Mouse (Mus musculus) right cerebral cortex, postnatal 4 days (tissue): ENCODE measurements around the gene Dennd5b.

Experiments used
- DNase-seq: peaks from one replicate; pipeline ENCODE4 v3.0.0-alpha.2; 2022

The Dennd5b gene

DNA sequence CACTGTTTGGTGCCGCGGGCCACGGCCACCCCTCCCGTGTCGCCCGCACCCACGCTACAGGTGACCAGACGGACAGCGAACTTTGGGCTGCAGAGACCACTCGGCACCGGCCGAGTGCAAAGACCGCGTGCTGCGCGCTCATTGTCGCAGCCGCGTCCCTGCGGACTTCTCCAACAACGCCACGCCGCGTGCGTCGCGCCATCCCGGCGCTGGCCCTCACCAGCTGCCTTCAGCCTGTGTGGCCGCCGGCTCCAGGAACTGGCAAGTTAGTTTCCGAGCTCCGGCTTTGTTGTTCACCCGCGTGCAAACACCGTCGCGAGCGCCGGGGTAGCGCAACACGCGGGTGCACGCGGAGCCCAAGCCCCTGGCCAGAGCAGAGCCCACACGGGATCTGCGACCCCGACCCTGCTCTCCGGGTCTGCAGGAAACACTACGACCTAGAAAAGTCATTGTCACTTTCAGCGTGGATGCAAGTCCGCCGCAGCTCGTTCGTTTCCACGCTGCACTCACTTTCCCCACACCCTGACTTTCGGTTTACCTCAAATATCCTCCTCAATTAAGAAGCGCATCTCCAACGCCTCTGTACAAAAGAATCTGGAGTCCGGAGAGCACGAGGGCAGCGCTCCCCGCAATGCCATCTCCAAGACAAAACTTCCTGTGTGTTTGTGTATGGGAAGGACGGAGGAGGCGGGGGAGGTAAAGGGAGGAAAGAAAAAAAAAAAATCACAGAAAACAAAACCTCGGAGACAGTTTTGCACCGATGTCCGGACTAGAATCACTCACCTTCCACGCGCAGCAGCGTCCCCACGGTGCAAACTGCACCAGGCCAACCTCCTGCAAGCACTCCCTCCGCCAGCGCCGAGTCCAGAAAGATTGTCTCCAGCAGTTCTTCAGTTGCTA lies 155.7 kb downstream of the Dennd5b start:
- DNase-seq: peak; percentile 25

DNA sequence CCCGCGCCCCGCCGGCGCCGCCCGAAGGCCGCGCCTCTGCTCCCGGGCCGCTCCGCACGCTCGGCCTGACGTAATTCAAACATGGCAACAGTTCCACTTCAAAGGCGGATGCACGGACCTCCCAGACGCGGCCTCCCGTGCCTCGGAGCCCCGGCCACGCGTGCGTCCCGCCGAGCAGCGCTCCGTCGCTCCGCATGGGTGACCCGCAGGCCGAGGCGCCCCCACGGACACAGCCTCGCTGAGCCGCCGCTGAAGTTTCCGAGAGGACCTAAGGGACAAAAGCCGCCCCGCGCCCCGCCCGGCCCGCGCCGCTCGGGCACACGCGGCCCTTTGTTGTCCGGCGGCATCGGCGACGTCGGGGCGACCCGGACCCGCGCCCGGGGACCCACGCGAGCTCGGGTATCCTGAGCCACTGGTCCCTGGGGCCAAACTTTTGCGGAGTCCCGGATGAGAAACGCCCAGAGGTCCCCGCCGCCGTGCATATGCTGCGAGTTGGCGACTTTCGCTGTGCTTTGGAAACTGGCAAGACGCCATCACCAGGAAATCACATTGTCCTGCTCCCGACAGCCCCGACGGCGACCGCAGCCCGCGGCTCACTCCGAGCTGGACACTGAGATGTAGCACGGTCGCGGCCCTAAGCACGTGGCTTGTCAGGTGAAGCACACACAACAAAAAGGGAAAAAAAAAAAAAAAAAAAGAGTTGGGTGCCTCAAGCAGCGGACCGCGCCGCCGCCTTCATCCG lies 156.5 kb downstream of the Dennd5b start:
- peak; percentile 42 for DNase-seq

GRCm38 (mm10) chr6:148944344-148944766 lies 157.1 kb downstream of the Dennd5b start:
- peak; percentile 20 for DNase-seq

DNA sequence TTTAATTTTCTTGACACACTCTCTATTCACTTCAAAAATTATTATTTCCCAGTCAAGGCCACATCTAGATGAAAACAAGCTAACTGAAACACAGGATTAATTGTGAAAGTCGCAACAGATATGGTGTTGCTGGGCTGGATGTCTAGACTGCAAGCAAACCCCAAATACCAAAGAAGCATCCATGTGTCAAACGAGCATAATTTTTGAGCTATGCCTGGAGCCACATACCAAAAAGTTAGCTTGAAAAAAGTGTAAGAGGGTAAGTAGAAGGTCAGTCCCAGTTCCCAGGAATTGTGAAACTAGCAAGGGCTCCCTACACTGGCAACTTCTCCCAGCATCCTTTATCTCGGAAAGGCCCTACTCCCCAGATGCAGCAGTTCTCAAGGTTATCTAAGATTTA lies 157.8 kb downstream of the Dennd5b start:
- DNase-seq: no peak

DNA sequence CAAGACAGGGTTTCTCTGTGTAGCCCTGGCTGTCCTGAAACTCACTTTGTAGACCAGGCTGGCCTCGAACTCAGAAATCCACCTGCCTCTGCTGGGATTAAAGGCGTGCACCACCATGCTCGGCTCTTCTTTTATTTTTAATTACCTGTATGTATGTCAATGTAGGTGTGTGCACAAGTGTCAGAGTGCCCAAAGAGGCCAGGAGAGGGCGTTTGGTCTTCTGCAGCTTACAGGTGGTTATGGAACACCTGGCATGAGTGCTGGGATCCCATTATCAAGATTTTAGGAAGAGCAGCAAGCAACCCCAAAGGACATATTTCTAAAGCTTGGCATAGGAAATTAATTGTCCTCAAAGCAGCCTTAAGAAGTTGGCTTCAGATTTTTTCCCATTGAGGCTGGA lies 159.1 kb downstream of the Dennd5b start:
- DNase-seq: no peak

- DNase-seq: no peak
Measured at GRCm38 (mm10) chr6:148941880-148942279, 159.6 kb downstream of the Dennd5b start.

- peak; percentile 4 for DNase-seq
Measured at GRCm38 (mm10) chr6:148940383-148940782, 161.1 kb downstream of the Dennd5b start.
